9 mouse cellular contexts compared by ENCODE assay signal in genomic region chr1:93513221-93513620, GRCm38 (mm10). TPM values are rescaled to one million over a fixed set of nuclear protein-coding genes. Genes with fewer than 3 reads are reported as not detected.
A peak's percentile ranks its signal among the peaks of the same experiment; 100 is the strongest.
DNase-seq lines count a peak whose midpoint lies in the region; ATAC-seq lines count a peak whose summit lies in the region.
"Had no signal": no experiment of that assay in that cellular context is flagged by ENCODE, and none has a peak within 500 bp of the region (broad histone marks: within the 10 kb centered on the region; RNA-seq: fewer than 3 reads in every experiment).

No protein-coding gene starts in this region.

- no peak overlapping the region for H3K9ac ChIP-seq in heart, embryonic 12.5 days
- H3K9ac ChIP-seq in midbrain, embryonic 12.5 days (replicated peaks): no peak overlapping the region
- no peak overlapping the region for H3K9ac ChIP-seq in midbrain, embryonic 11.5 days (ENCODE audit: low read length)
- no peak overlapping the region for H3K9ac ChIP-seq in hindbrain, embryonic 16.5 days (ENCODE audit: low read depth, low read length)
- H3K9ac ChIP-seq in neural tube, embryonic 14.5 days (replicated peaks; ENCODE audit: low read depth, low read length): no peak overlapping the region

- 78% methylated on average over 14 of the region's 14 CpGs for WGBS in heart, embryonic 12.5 days
- WGBS in heart, embryonic 10.5 days: 83% methylated on average over 14 of the region's 14 CpGs
- WGBS in midbrain, embryonic 12.5 days: 80% methylated on average over 14 of the region's 14 CpGs
- 78% methylated on average over 14 of the region's 14 CpGs for WGBS in midbrain, embryonic 11.5 days
- 78% methylated on average over 14 of the region's 14 CpGs for WGBS in hindbrain, embryonic 16.5 days
- 79% methylated on average over 14 of the region's 14 CpGs for WGBS in neural tube, embryonic 14.5 days

- H3K27ac ChIP-seq in heart, embryonic 12.5 days (ENCODE audit: poor library complexity, severe bottlenecking): no peak overlapping the region
- no peak overlapping the region for H3K27ac ChIP-seq in heart, embryonic 10.5 days
- no peak overlapping the region for H3K27ac ChIP-seq in midbrain, embryonic 12.5 days (replicated peaks)
- H3K27ac ChIP-seq in midbrain, embryonic 11.5 days (ENCODE audit: low read depth, low read length): no peak overlapping the region
- no peak overlapping the region for H3K27ac ChIP-seq in hindbrain, embryonic 16.5 days (ENCODE audit: low read depth, low read length)
- no peak overlapping the region for H3K27ac ChIP-seq in neural tube, embryonic 14.5 days (ENCODE audit: low read depth, low read length)

- peaks cover 24% of the 10 kb centered on the region for H3K4me1 ChIP-seq in heart, embryonic 12.5 days (replicated peaks)
- H3K4me1 ChIP-seq in heart, embryonic 10.5 days: peaks cover 21% of the 10 kb centered on the region
- H3K4me1 ChIP-seq in midbrain, embryonic 12.5 days: peaks cover 21% of the 10 kb centered on the region
- peaks cover 7% of the 10 kb centered on the region for H3K4me1 ChIP-seq in midbrain, embryonic 11.5 days (ENCODE audit: control insufficient read depth, insufficient read depth, low read length)
- H3K4me1 ChIP-seq in hindbrain, embryonic 16.5 days (ENCODE audit: control insufficient read depth, insufficient read depth, low read depth, low read length): peaks cover 16% of the 10 kb centered on the region
- peaks cover 11% of the 10 kb centered on the region for H3K4me1 ChIP-seq in neural tube, embryonic 14.5 days (ENCODE audit: control insufficient read depth, insufficient read depth, low read length)

- ATAC-seq in heart, embryonic 12.5 days (ENCODE audit: insufficient number of reproducible peaks, low FRiP score): no peak
- ATAC-seq in midbrain, embryonic 12.5 days (ENCODE audit: low FRiP score, low read depth): no peak
- no peak for ATAC-seq in midbrain, embryonic 11.5 days (ENCODE audit: low FRiP score)
- no peak for ATAC-seq in hindbrain, embryonic 16.5 days
- ATAC-seq in neural tube, embryonic 14.5 days (ENCODE audit: low read depth): no peak

- H3K4me2 ChIP-seq in heart, embryonic 12.5 days: peak overlapping the region; percentile 89; the same call in 1 of the 2 replicates
- peak overlapping the region; percentile 95; the same call in 1 of the 2 replicates for H3K4me2 ChIP-seq in midbrain, embryonic 12.5 days (replicated peaks)
- no peak overlapping the region for H3K4me2 ChIP-seq in midbrain, embryonic 11.5 days
- peak overlapping the region; percentile 82 for H3K4me2 ChIP-seq in hindbrain, embryonic 16.5 days (ENCODE audit: low read length)
- H3K4me2 ChIP-seq in neural tube, embryonic 14.5 days (ENCODE audit: low read depth, low read length): peak overlapping the region; percentile 77; the same call in 1 of the 2 replicates

- H3K9me3 ChIP-seq in heart, embryonic 12.5 days (replicated peaks): no peaks in the 10 kb centered on the region
- H3K9me3 ChIP-seq in heart, embryonic 10.5 days: no peaks in the 10 kb centered on the region
- H3K9me3 ChIP-seq in midbrain, embryonic 12.5 days: no peaks in the 10 kb centered on the region
- no peaks in the 10 kb centered on the region for H3K9me3 ChIP-seq in midbrain, embryonic 11.5 days (ENCODE audit: control insufficient read depth, low read length)
- no peaks in the 10 kb centered on the region for H3K9me3 ChIP-seq in hindbrain, embryonic 16.5 days (ENCODE audit: control insufficient read depth, low read length)
- no peaks in the 10 kb centered on the region for H3K9me3 ChIP-seq in neural tube, embryonic 14.5 days (ENCODE audit: control insufficient read depth, low read length)

- peaks cover 12% of the 10 kb centered on the region for H3K36me3 ChIP-seq in heart, embryonic 12.5 days
- peaks cover 15% of the 10 kb centered on the region for H3K36me3 ChIP-seq in heart, embryonic 10.5 days
- H3K36me3 ChIP-seq in midbrain, embryonic 12.5 days: peaks cover 10% of the 10 kb centered on the region
- no peaks in the 10 kb centered on the region for H3K36me3 ChIP-seq in midbrain, embryonic 11.5 days (ENCODE audit: control insufficient read depth, insufficient read depth, low read length)
- H3K36me3 ChIP-seq in hindbrain, embryonic 16.5 days (ENCODE audit: control insufficient read depth, insufficient read depth, low read length): no peaks in the 10 kb centered on the region
- H3K36me3 ChIP-seq in neural tube, embryonic 14.5 days (ENCODE audit: control insufficient read depth, insufficient read depth, low read length): no peaks in the 10 kb centered on the region

- DNase-seq in heart, embryonic 10.5 days (ENCODE audit: low spot score): no peak
- no peak for DNase-seq in midbrain, embryonic 11.5 days (ENCODE audit: low spot score, missing footprints)
- DNase-seq in ovary, postnatal 36 days (ENCODE audit: low spot score): no peak
- DNase-seq in natural killer cell, adult 2 months (ENCODE audit: low spot score in 2 of 2): no peak
- DNase-seq: heart, adult 18-20 months had no signal

- no peak overlapping the region for H3K4me3 ChIP-seq in heart, embryonic 12.5 days
- H3K4me3 ChIP-seq in heart, embryonic 10.5 days: no peak overlapping the region
- H3K4me3 ChIP-seq in midbrain, embryonic 12.5 days: no peak overlapping the region
- H3K4me3 ChIP-seq in midbrain, embryonic 11.5 days (ENCODE audit: low read depth, low read length): no peak overlapping the region
- H3K4me3 ChIP-seq in hindbrain, embryonic 16.5 days (ENCODE audit: low read length): no peak overlapping the region; the same call in 1 of the 2 replicates
- H3K4me3 ChIP-seq in neural tube, embryonic 14.5 days (ENCODE audit: low read depth, low read length): no peak overlapping the region

- H3K27me3 ChIP-seq in heart, embryonic 12.5 days (replicated peaks): no peaks in the 10 kb centered on the region
- no peaks in the 10 kb centered on the region for H3K27me3 ChIP-seq in heart, embryonic 10.5 days (ENCODE audit: insufficient read depth, poor library complexity, severe bottlenecking)
- H3K27me3 ChIP-seq in midbrain, embryonic 12.5 days: 0 out of 2 replicates have a peak, but pooled peaks cover 5% of the 10 kb centered on the region
- H3K27me3 ChIP-seq in midbrain, embryonic 11.5 days (ENCODE audit: control insufficient read depth, insufficient read depth, low read length): no peaks in the 10 kb centered on the region
- no peaks in the 10 kb centered on the region for H3K27me3 ChIP-seq in hindbrain, embryonic 16.5 days (replicated peaks; ENCODE audit: control insufficient read depth, insufficient read depth, low read length)
- H3K27me3 ChIP-seq in neural tube, embryonic 14.5 days (ENCODE audit: control insufficient read depth, insufficient read depth, low read length): no peaks in the 10 kb centered on the region

RNA-seq across cellular contexts. Expression of gene Farp2, which starts 1.3 kb away (rescaled TPM):
- polyA plus RNA-seq in heart, embryonic 12.5 days (2016; fragmentation: Nextera tagmentation; extraction: Ambion mirVana): 4.2 and 5.4 TPM in 2 replicates
- 4.1 and 4.6 TPM in 2 replicates for polyA plus RNA-seq in heart, embryonic 10.5 days (2016; fragmentation: Nextera tagmentation; extraction: Ambion mirVana)
- polyA plus RNA-seq in midbrain, embryonic 12.5 days (2016; fragmentation: Nextera tagmentation; extraction: Ambion mirVana): 5.5 and 5.7 TPM in 2 replicates
- 3.2 and 3.3 TPM in 2 replicates for polyA plus RNA-seq in midbrain, embryonic 11.5 days (2014; fragmentation: Nextera tagmentation; extraction: Ambion mirVana)
- 3.5 and 4.4 TPM in 2 replicates for polyA plus RNA-seq in hindbrain, embryonic 16.5 days (2015; fragmentation: Nextera tagmentation; extraction: Ambion mirVana)
- polyA plus RNA-seq in neural tube, embryonic 14.5 days (2014; fragmentation: Nextera tagmentation; extraction: Ambion mirVana): 5.5 and 5.7 TPM in 2 replicates

RNA-seq across cellular contexts. Expression of gene Hdlbp, which starts 34.6 kb away (rescaled TPM):
- polyA plus RNA-seq in heart, embryonic 12.5 days (2016; fragmentation: Nextera tagmentation; extraction: Ambion mirVana): 166 and 168 TPM in 2 replicates
- polyA plus RNA-seq in heart, embryonic 10.5 days (2016; fragmentation: Nextera tagmentation; extraction: Ambion mirVana): 141 and 168 TPM in 2 replicates
- 96.3 and 104 TPM in 2 replicates for polyA plus RNA-seq in midbrain, embryonic 12.5 days (2016; fragmentation: Nextera tagmentation; extraction: Ambion mirVana)
- 84.4 and 88.2 TPM in 2 replicates for polyA plus RNA-seq in midbrain, embryonic 11.5 days (2014; fragmentation: Nextera tagmentation; extraction: Ambion mirVana)
- polyA plus RNA-seq in hindbrain, embryonic 16.5 days (2015; fragmentation: Nextera tagmentation; extraction: Ambion mirVana): 68.5 and 72.5 TPM in 2 replicates
- polyA plus RNA-seq in neural tube, embryonic 14.5 days (2014; fragmentation: Nextera tagmentation; extraction: Ambion mirVana): 61.6 and 77.7 TPM in 2 replicates
